Mouse (Mus musculus) midbrain, embryonic 14.5 days (tissue): Measurements from ENCODE around the gene Ecd. TPM values are rescaled to one million over a fixed set of nuclear protein-coding genes. Genes with fewer than 3 reads are reported as not detected.
"Not testable (repeated sequence)": the region's sequence is repeated elsewhere in the genome, so short reads cannot be mapped to it uniquely, and the experiment has no call there.

Source experiments
- ATAC-seq: fragments of 200-750 bp; cut with Nextera tagmentation; 2 replicates; pipeline ENCODE4 v1.8.0; 2017; ENCODE audit warnings: moderate number of reproducible peaks, moderate library complexity; ENCODE audit not compliant: low FRiP score, low TSS enrichment
- DNase-seq: peaks from one replicate; pipeline ENCODE4 v3.0.0-alpha.2; 2015
- H3K27ac ChIP-seq: fragments of 300-500 bp; sonication (generic); replicated peaks from 2 replicates; pipeline ENCODE4 v1.5.1; 2014; ENCODE audit warnings: mild to moderate bottlenecking, low read depth, low read length, moderate library complexity
- H3K27me3 ChIP-seq: fragments of 300-500 bp; sonication (generic); 2 replicates; pipeline ENCODE4 v1.6.1; 2014; ENCODE audit warnings: low read length, control low read depth, mixed read lengths; ENCODE audit not compliant: control insufficient read depth, insufficient read depth
- H3K36me3 ChIP-seq: fragments of 300-500 bp; sonication (generic); 2 replicates; pipeline ENCODE4 v1.6.1; 2014; ENCODE audit warnings: low read length, control low read depth; ENCODE audit not compliant: control insufficient read depth, insufficient read depth
- H3K4me1 ChIP-seq: fragments of 300-500 bp; sonication (generic); 2 replicates; pipeline ENCODE4 v1.6.1; 2014; ENCODE audit warnings: mild to moderate bottlenecking, antibody characterized with exemption, low read length, control low read depth; ENCODE audit not compliant: control insufficient read depth, insufficient read depth
- H3K4me2 ChIP-seq: fragments of 300-500 bp; sonication (generic); 2 replicates; pipeline ENCODE4 v1.6.1; 2014; ENCODE audit warnings: mild to moderate bottlenecking, low read length, moderate library complexity
- H3K4me3 ChIP-seq: fragments of 300-500 bp; sonication (generic); replicated peaks from 2 replicates; pipeline ENCODE4 v1.5.1; 2014; ENCODE audit warnings: low read depth, low read length
- H3K9ac ChIP-seq: fragments of 300-500 bp; sonication (generic); replicated peaks from 2 replicates; pipeline ENCODE4 v1.6.1; 2014; ENCODE audit warnings: mild to moderate bottlenecking, low read length, moderate library complexity
- H3K9me3 ChIP-seq: fragments of 300-500 bp; sonication (generic); 2 replicates; pipeline ENCODE4 v1.6.1; 2016; ENCODE audit warnings: low read length, control low read depth, mixed read lengths; ENCODE audit not compliant: control insufficient read depth
- WGBS: fragments of 180-500 bp; shearing (Covaris S2); extraction: QIAGEN DNeasy Blood & Tissue Kit; methylation state at CpG from one replicate; pipeline ENCODE4 v1.1.7; 2014; 5-methylcytosine and 5-hydroxymethylcytosine counted together
- polyA plus RNA-seq: library from polyadenylated mRNA; unstranded; fragments of >200 nt; fragmentation: Nextera tagmentation; extraction: Ambion mirVana; gene quantifications from 2 replicates; pipeline ENCODE4 v1.2.1, GENCODE M21; 2014

Ecd gene
- polyA plus RNA-seq, 1 experiment from 2014 or later: 55.1 TPM

DNA sequence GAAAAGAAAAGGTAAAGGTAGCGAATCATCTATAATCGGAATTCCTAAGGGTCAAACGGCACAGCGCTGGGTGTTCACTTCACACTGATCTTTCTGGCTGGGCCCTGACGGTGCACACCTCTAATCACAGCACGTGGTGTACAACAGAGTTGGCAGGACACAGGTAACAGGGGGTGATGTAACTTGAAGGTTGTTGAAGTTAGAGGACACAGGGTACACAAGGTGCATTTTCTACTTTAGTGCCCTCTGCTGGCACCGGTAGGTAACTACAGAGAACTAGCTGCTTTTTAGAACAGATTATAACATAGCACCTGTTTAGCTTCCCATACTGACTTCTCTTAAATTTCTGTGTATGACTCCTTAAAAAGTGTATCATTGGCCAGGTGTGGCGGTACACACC is 7.8 kb downstream of the Ecd start:
- no peak overlapping the region for H3K4me3 ChIP-seq
- H3K4me2 ChIP-seq: no peak overlapping the region
- no peaks in the 10 kb centered on the region for H3K4me1 ChIP-seq
- no peak for ATAC-seq
- H3K9me3 ChIP-seq: no peaks in the 10 kb centered on the region
- DNase-seq: peak; percentile 37
- H3K27ac ChIP-seq: no peak overlapping the region
- no peak overlapping the region for H3K9ac ChIP-seq
- 87% methylated on average over 8 of the region's 8 CpGs for WGBS
- no peaks in the 10 kb centered on the region for H3K27me3 ChIP-seq
- peaks cover 50% of the 10 kb centered on the region for H3K36me3 ChIP-seq

DNA sequence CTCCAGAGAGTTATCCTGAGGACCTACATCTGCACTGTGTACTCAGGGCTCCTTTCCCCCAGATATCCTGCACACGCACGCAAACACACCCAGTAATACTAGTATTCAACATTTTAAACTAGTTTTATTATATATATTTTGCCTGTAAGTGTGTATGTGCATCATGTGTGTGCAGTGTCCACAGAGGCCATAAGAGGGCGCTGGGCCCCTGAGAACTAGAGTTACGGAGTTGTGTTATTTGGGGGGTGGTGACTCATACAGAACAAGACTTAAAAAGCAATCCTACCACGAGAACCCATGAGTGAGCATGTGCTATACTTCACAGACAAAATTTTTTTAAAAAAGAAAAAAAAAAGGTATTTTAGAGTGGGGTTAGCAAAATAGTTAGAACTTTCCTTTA is 8.5 kb downstream of the Ecd start:
- Histone ChIP-seq H3K4me1 (no peaks in the 10 kb centered on the region), H3K9ac (no peak overlapping the region), H3K27ac (no peak overlapping the region), H3K4me2 (no peak overlapping the region), H3K9me3 (no peaks in the 10 kb centered on the region), H3K4me3 (no peak overlapping the region), H3K36me3 (peaks cover 53% of the 10 kb centered on the region), H3K27me3 (no peaks in the 10 kb centered on the region)
- DNase-seq (no peak), ATAC-seq (no peak)
- 96% methylated on average over 5 of the region's 5 CpGs for WGBS

DNA sequence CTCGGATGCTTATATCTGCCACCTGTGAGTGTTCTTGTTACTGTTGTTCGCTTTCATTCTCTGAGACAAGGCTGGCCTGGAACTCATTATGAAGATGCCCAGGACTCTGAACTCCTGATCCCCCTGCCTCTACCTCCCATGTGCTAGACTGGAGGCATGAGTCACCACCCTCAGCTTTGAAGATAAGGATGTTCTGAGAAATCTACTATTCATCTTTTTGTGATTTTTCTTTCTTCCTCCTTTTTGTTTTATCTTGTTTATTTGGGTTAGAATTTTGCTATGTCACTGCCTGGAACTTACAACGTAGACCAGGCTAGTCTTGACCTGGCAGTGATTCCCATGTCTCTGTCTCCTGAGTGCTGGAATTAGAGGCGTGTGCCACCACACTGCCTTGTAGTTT is 16.6 kb downstream of the Ecd start:
- H3K4me1 ChIP-seq: no peaks in the 10 kb centered on the region
- DNase-seq (no peak), ATAC-seq (no peak)
- no peak overlapping the region for H3K27ac ChIP-seq
- no peaks in the 10 kb centered on the region for H3K9me3 ChIP-seq
- no peak overlapping the region for H3K4me3 ChIP-seq
- H3K27me3 ChIP-seq: no peaks in the 10 kb centered on the region
- 96% methylated on average over 4 of the region's 4 CpGs for WGBS
- H3K36me3 ChIP-seq: peaks cover 90% of the 10 kb centered on the region
- no peak overlapping the region for H3K9ac ChIP-seq
- no peak overlapping the region for H3K4me2 ChIP-seq

DNA sequence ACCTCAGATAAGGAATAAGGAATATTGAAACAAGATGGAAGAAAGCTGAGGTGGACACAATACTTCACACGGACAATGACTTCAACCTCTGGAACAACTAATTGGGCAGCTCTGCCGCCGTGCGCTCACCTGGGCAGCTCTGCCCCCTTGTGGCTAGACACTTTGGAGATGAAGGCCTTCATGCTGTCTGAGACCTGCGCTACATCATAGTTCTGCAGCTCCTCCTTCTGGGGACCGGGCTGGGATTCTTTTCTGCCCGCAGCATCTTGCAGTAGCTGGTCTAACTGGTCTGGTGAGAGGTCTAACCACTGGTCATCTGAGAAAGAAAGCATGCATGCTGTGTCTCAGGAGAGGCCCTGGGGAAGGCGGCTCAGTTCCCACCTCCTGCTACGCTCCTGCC is 19.4 kb downstream of the Ecd start:
- no peaks in the 10 kb centered on the region for H3K4me1 ChIP-seq
- WGBS: 79% methylated on average over 9 of the region's 9 CpGs
- peak; percentile 8 for DNase-seq
- no peak for ATAC-seq
- no peak overlapping the region for H3K4me3 ChIP-seq
- H3K36me3 ChIP-seq: peaks cover 78% of the 10 kb centered on the region
- H3K9ac ChIP-seq: no peak overlapping the region
- no peak overlapping the region for H3K4me2 ChIP-seq
- no peaks in the 10 kb centered on the region for H3K27me3 ChIP-seq
- H3K27ac ChIP-seq: no peak overlapping the region
- no peaks in the 10 kb centered on the region for H3K9me3 ChIP-seq

DNA sequence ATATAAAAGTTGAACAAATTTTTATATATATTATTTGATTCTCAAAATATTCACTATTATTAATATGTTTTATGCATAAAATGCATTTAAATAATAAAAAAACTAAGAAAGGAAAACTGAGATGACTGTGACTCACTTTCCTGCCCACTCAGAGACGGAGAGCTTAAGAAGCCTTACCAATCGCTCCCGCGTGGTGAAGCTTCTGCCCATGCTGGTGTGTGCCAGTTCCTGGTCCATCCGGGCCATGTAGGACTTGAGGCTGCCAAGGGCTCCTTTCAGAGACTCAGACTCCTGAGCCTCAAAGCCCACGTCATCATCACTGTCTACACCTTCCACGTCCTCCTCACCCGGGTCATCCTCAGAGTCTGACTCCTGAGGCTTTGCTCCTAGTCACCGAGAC is 23.7 kb downstream of the Ecd start:
- ATAC-seq: no peak
- peaks cover 73% of the 10 kb centered on the region for H3K36me3 ChIP-seq
- H3K4me1 ChIP-seq: no peaks in the 10 kb centered on the region
- no peak overlapping the region for H3K27ac ChIP-seq
- no peaks in the 10 kb centered on the region for H3K9me3 ChIP-seq
- 97% methylated on average over 9 of the region's 9 CpGs for WGBS
- H3K4me2 ChIP-seq: no peak overlapping the region
- H3K9ac ChIP-seq: no peak overlapping the region
- no peak for DNase-seq
- no peak overlapping the region for H3K4me3 ChIP-seq
- no peaks in the 10 kb centered on the region for H3K27me3 ChIP-seq

DNA sequence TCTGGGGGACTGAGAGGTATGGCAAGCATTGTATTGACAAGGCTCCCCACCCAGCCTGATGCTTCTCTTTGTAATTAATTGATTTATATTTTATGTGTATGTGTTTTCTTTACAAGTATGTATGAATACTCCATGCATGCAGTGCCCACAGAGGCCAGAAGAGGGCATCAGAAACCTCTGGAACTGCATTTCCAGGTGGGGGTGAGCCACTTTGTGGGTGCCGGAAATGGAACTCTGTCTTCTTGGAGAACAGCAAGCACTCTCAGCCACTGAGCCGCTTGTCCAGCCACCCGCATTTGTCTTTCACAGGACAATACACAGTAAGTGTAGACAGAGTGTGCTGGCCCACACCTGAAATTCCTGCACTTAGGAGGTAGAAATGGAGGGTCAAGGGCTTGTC is 28.5 kb downstream of the Ecd start:
- H3K36me3 ChIP-seq: peaks cover 56% of the 10 kb centered on the region
- H3K4me1 ChIP-seq: no peaks in the 10 kb centered on the region
- H3K9me3 ChIP-seq: no peaks in the 10 kb centered on the region
- ATAC-seq (no peak), DNase-seq (peak; percentile 57)
- H3K4me2 ChIP-seq: no peak overlapping the region
- 75% methylated on average over 3 of the region's 3 CpGs for WGBS
- no peak overlapping the region for H3K4me3 ChIP-seq
- no peaks in the 10 kb centered on the region for H3K27me3 ChIP-seq
- H3K27ac ChIP-seq: no peak overlapping the region
- no peak overlapping the region for H3K9ac ChIP-seq

DNA sequence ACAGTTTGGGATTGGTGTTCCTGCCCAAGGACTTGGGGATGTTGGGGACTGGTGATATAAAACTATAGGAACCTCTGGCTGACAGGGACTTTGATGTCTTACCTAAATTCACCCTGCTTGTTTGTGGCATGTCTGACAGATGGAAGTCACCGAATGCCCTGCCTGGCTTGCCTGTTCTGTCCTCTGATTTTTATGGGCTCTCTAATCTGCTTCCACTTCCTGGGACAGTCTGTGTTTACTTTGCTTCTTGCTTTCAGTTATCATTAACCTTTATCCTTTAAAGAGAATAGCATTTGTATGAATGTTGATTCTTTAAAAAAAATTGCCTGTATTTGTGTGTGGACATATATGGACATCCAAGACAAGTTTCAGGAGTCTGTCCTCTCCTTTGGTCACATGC is 32.8 kb downstream of the Ecd start:
- no peak overlapping the region for H3K4me2 ChIP-seq
- ATAC-seq (no peak), DNase-seq (no peak)
- no peaks in the 10 kb centered on the region for H3K4me1 ChIP-seq
- WGBS: 86% methylated on average over 1 of the region's 1 CpGs
- H3K27me3 ChIP-seq: no peaks in the 10 kb centered on the region
- H3K9ac ChIP-seq: no peak overlapping the region
- H3K4me3 ChIP-seq: no peak overlapping the region
- peaks cover 33% of the 10 kb centered on the region for H3K36me3 ChIP-seq
- H3K9me3 ChIP-seq: no peaks in the 10 kb centered on the region
- no peak overlapping the region for H3K27ac ChIP-seq

DNA sequence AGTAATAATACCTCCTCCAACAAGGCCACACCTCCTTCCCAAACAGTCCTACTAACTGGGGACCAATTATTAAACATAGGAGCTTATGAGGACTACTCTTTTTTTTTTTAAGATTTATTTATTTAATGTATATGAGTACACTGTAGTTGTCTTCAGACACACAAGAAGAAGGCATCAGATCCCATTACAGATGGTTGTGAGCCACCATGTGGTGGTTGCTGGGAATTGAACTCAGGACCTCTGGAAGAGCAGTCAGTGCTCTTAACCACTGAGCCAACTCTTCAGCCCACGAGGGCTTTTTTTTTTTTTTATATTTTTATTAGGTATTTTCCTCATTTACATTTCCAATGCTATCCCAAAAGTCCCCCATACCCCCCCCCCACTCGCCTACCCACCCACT is 42.8 kb downstream of the Ecd start:
- 75% methylated on average over 2 of the region's 2 CpGs for WGBS
- not testable (repeated sequence) for ATAC-seq, H3K4me2 ChIP-seq

DNA sequence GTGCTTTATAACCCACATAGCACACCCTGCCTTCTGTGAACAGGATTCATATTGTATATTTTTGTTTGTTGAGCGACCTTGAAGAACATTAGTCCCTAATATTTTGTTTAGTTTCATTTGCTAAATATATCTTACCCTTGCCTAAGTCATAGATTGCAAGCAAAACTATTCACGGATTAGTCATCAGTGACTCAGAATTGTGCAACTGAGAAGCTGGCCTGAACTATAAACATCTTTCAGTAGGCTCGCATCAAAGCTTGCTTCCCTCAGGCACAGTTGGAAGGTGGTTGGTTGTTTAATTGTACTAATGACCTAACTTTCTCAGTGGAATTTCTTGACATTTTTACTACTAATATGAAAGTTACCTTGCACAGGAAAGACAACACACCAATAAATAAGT is 49.8 kb downstream of the Ecd start:
- Histone ChIP-seq H3K27ac (no peak overlapping the region), H3K4me3 (no peak overlapping the region), H3K9me3 (no peaks in the 10 kb centered on the region), H3K4me1 (peaks cover 7% of the 10 kb centered on the region), H3K27me3 (no peaks in the 10 kb centered on the region), H3K36me3 (no peaks in the 10 kb centered on the region), H3K4me2 (no peak overlapping the region), H3K9ac (no peak overlapping the region)
- DNase-seq (no peak), ATAC-seq (no peak)
- 91% methylated on average over 3 of the region's 3 CpGs for WGBS

More for the DNA sequence above, 42.8 kb downstream of the Ecd start:
- H3K4me3 ChIP-seq, H3K4me1 ChIP-seq, H3K9me3 ChIP-seq, H3K27me3 ChIP-seq, H3K27ac ChIP-seq, H3K9ac ChIP-seq, DNase-seq: not testable (repeated sequence)
- peaks cover 19% of the 10 kb centered on the region for H3K36me3 ChIP-seq
